Mouse (Mus musculus) spleen, postnatal 4 days (tissue): Measurements from ENCODE around the gene Tex19.2.
"Not testable (repeated sequence)": the region's sequence is repeated elsewhere in the genome, so short reads cannot be mapped to it uniquely, and the experiment has no call there.

Experiments used
- DNase-seq, 2 experiments: peaks; one replicate each; pipeline ENCODE4 v3.0.0; 2022; ENCODE audit warnings: low spot score in 2 of 2

Tex19.2 gene

GRCm38 (mm10) chr11:121111051-121111450, 7.4 kb downstream of the Tex19.2 start:
- DNase-seq = no peak

- DNase-seq = no peak
These were observed 8.5 kb downstream of the Tex19.2 start for GRCm38 (mm10) chr11:121109986-121110385.

GRCm38 (mm10) chr11:121108061-121108460, 10.4 kb downstream of the Tex19.2 start:
- DNase-seq = no peak

- not testable (repeated sequence) for DNase-seq
These were observed 11.2 kb downstream of the Tex19.2 start for GRCm38 (mm10) chr11:121107242-121107641.

GRCm38 (mm10) chr11:121101124-121101805, 17.2 kb downstream of the Tex19.2 start:
- DNase-seq = no peak

GRCm38 (mm10) chr11:121100692-121101091, 17.8 kb downstream of the Tex19.2 start:
- no peak for DNase-seq

GRCm38 (mm10) chr11:121099762-121100161, 18.7 kb downstream of the Tex19.2 start:
- no peak for DNase-seq

GRCm38 (mm10) chr11:121092606-121093585, 25.6 kb downstream of the Tex19.2 start:
- no peak for DNase-seq

GRCm38 (mm10) chr11:121090943-121091342, 27.5 kb downstream of the Tex19.2 start:
- no peak for DNase-seq

- no peak for DNase-seq
These were observed 28.5 kb downstream of the Tex19.2 start for GRCm38 (mm10) chr11:121089756-121090546.

- no peak for DNase-seq
These were observed 29.5 kb downstream of the Tex19.2 start for GRCm38 (mm10) chr11:121088997-121089396.

- no peak for DNase-seq
These were observed 32.2 kb downstream of the Tex19.2 start for GRCm38 (mm10) chr11:121086296-121086695.

GRCm38 (mm10) chr11:121085181-121085580, 33.3 kb downstream of the Tex19.2 start:
- no peak for DNase-seq

- DNase-seq = peak in 1 of 2 experiments; percentile 25
These were observed 35.5 kb downstream of the Tex19.2 start for GRCm38 (mm10) chr11:121082857-121083500.

GRCm38 (mm10) chr11:121082250-121082649, 36.2 kb downstream of the Tex19.2 start:
- no peak for DNase-seq

- DNase-seq = no peak
These were observed 37.4 kb downstream of the Tex19.2 start, which contains the start of gene Sectm1a for GRCm38 (mm10) chr11:121081120-121081519. Sectm1a (minus strand) TSS chr11:121081220.

- DNase-seq = no peak
These were observed 38.1 kb downstream of the Tex19.2 start for GRCm38 (mm10) chr11:121080330-121080729.

GRCm38 (mm10) chr11:121075655-121076054, 42.8 kb downstream of the Tex19.2 start:
- DNase-seq = no peak

GRCm38 (mm10) chr11:121069662-121070061, 48.8 kb downstream of the Tex19.2 start:
- DNase-seq = not testable (repeated sequence)

- DNase-seq = no peak
These were observed 50.6 kb downstream of the Tex19.2 start for GRCm38 (mm10) chr11:121067895-121068294.
